Mouse (Mus musculus): ENCODE measurements around the gene Pax5. TPM values are rescaled to one million over a fixed set of nuclear protein-coding genes. Genes with fewer than 3 reads are reported as not detected.

The Pax5 gene
- polyA plus RNA-seq, 1 experiment = 0.19 TPM

DNA sequence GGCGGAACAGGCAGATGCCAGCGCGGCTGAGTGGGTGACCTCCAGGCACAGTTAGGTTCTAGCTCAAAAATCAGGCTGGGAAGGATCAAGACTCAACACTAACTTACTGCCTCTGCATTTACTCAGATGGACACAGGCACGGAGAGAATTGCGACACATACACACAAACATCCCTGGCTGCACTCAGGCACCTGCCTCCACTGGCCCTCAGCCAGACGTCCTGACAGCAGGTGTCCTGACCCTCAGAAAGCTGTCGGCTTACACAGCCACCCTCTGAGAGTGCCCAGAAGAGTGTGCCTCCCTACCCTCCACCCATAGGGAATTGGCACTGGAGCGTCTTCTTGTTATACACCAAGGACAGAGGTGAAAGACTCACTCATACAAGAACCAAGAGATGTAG lies 108.9 kb downstream of the Pax5 start:
- DNase-seq (ENCODE audit: low read depth) = no peak

DNA sequence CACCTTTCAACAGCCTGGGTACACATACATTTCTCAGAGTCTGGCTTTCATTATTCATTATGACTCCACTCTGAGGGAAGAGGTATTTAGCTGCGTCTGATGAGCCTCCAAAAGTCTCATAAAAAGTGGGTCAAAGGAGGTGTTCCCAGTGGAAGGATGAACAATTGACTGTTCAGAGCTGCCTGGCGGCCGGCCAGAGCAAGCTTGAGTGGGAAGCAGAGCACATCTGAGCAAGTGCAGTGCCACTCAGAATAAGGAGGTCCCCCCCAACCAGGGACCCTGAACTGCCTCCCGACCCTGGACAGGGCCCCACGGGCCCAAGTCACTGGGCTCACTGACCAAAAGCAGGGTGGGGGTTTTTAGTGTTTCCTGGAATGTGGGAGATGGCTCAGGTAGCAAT lies 109.4 kb downstream of the Pax5 start:
- no peak for DNase-seq (ENCODE audit: low read depth)

DNA sequence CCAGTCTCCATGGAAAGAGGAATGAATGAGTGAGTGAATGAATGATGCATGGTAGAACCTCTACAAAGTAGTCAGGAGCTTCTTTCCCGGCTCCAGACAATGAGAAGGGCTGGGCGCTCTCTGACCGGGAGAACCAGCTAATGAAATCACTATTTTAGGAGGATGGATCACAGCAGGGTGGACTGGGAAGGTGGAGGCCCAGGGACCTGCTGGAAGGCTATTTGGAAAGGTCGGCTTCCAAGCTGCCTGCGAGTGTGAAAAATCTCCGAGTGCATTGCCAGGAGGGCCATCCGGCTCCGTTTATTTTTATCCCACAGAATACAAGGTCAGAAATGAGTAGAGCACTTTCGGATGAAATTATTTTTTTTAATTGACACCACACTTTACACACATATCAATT lies 112.3 kb downstream of the Pax5 start:
- no peak for DNase-seq (ENCODE audit: low read depth)

DNA sequence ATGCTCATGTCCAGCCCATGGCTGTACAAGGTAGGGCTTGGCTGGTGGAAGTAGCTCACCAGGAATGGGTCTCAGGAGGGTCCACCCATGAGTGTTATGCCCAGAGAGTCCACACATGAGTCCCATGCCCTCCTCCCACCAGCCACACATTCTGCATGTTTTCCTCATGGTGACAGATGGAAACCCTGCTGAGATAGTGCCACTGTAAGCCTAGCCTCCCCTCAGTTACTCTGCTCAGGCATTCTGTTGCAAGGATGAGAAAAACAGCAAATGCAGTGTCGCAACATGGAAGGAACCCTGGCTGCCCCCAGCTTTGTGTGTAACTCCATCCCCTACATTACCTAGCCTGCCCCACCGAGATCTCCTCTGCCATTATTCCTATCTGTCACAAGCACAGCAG lies 117.2 kb downstream of the Pax5 start:
- DNase-seq (ENCODE audit: low read depth) = no peak

DNA sequence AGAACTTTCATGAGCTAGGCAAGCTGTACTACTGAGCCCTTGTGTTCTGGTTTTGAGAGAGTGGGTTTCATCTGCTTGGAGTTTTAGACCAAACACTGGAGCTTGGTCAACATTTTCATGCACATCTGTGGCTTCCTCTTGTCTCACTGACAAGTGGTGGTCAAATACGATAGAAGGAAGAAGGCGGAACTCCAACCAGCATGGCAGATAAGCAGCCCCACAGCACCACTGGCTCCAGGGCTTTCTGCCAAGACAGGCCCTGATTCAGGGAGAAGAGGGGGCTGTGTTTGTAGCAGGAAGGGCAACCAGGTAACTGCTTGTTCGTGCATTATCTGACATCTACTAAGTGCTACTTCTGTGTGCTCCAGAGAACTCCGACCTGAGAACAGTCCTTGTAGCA lies 127.6 kb downstream of the Pax5 start:
- no peak for DNase-seq (ENCODE audit: low read depth)

DNA sequence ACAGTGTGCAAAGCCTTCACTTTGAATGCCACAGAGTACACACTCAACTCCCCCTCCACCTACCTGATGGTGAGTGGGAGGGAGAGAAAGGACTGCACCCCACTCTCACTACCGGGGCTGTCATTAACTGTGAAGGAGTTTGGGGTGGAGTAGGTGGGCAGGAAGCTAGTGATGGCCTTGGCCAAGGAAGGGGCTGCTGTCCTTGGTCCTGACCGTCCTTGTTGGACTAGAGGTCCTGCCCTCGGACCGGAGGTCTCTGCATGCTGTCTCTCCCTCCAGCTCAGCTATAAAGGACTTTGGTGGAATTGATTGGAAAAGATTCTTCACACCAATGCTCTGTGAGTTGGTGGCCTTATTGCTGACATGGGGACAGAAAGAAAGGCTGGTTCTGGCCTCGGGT lies 131.7 kb downstream of the Pax5 start:
- DNase-seq (ENCODE audit: low read depth) = no peak

DNA sequence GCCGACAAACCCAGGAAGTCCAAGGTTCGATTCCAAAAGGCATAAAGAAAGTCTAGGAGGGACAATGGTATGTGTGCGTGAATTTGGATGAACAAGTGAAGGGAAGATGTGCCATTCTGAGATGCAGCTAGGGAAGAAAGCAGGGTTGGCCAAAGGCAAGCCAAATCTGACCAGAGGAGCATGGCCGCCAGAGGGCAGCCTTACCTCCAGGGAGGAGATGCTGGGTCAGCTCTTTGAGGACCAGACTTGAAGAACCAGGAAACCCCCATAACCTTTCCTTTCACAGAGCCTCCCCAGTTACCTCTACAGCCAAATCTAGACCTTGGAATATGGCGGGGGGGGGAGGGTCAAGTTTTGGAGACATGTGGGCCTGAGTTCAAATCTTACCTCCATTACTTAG lies 133.0 kb downstream of the Pax5 start:
- DNase-seq (ENCODE audit: low read depth) = no peak

DNA sequence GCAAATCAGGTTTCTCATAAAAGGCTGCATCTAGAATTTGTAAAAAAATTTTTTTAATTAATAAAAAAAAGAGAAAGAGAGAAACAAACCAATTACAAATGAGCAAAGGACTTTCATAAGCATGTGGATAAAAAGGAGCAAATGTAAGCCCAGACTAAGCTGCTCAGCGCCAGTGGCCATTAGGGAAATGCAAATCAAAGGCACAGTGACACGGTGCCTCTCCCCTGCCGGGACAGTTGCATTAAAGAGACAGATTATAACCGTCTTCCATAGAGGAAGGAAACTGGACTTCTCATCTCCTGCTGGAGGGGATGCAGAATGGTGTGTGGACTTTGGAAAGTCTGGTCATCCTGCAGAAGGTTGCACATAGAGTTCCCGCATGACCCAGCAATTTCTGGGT lies 133.5 kb downstream of the Pax5 start:
- DNase-seq (ENCODE audit: low read depth) = no peak

DNA sequence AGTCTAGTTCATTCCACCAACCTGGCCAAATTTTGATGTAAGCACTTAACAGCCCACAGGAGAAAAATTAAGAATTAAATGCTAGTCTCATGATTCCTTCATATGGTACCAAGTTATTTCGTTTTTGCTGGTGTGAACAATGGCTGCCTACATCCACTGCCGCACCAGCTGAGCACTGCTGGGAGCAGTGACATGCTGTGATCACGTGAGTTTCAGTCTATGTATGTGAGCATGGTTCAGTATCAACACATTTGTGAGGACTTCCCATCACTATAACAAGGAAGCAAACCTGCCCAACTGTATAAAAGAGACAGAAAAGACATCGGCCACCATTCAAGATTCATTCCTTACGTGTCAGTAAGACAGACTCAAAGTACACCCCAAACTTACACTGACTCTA lies 137.3 kb downstream of the Pax5 start:
- no peak for DNase-seq (ENCODE audit: low read depth)

DNA sequence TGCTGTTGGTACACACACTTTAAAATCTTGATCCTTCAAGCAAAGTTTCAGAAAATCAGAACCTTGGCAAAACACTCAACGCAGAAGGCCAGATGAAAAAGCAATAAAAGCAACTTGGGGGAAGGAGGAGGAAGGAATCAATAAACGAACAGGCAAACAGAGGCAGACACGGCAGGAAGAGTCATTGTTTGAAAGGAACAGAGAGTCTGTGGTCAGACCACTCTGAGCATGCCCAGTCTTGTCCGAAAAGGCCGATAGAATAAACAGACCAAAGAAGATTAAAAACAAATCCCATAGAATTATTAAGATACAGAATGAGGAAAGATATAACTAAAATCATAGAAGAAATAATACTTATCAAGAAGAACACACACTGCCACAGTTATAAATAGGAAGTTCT lies 137.9 kb downstream of the Pax5 start:
- DNase-seq (ENCODE audit: low read depth) = no peak

DNA sequence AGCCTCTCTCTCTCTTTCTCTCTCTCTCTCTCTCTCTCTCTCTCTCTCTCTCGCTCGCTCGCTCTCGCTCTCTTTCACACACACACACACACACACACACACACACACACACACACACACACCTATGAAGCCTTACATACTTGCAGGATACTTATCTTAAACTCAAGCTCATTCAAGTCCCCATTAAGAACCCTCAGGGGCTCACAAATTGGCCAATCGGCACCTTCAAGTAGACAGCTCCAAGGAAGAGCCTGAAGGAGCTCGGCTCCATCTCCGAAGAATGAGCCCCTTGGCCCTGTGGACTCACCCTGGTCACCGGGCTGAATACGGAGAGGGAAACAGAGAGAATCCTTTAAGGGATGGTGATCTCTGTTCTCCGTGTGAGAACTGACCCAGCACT lies 141.1 kb downstream of the Pax5 start:
- no peak for DNase-seq (ENCODE audit: low read depth)

DNA sequence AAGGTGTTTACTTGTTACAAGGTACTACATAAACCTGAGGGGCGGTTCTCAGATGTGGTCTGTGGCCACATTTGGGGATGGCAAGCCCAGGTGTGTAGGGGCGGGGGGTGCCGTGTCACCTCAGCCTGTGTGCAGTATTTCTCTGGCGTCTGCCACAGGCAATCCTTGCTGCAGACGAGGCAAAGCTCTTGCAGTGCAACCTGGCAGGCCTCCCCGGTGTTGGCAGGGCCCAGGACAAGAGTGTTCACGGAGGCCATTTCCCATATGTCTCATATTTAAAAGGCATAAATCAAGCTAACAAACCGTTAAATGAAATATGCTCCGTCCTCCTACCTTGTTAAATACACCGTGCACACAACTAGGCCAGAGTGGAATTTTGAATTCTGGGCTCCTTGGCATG lies 141.6 kb downstream of the Pax5 start:
- no peak for DNase-seq (ENCODE audit: low read depth)

DNA sequence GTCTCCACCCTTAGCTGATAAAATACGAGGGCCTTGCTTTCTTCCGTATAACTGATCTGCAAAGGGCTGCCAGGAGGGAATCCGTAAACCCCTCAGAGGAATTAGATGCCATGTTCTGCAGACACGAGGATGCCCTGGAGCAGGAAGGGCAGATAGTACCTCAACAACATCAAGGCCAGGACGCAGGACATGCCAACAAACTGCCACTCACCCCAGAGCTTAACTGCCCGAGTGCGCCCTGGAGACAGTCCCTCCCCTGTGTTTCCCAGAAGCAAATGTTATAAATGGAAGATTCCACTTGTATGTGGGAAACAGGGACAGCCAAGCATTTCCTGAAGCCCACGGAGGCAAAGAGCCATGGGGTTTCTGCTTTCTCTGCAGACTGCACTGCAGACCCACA lies 143.9 kb downstream of the Pax5 start:
- no peak for DNase-seq (ENCODE audit: low read depth)

DNA sequence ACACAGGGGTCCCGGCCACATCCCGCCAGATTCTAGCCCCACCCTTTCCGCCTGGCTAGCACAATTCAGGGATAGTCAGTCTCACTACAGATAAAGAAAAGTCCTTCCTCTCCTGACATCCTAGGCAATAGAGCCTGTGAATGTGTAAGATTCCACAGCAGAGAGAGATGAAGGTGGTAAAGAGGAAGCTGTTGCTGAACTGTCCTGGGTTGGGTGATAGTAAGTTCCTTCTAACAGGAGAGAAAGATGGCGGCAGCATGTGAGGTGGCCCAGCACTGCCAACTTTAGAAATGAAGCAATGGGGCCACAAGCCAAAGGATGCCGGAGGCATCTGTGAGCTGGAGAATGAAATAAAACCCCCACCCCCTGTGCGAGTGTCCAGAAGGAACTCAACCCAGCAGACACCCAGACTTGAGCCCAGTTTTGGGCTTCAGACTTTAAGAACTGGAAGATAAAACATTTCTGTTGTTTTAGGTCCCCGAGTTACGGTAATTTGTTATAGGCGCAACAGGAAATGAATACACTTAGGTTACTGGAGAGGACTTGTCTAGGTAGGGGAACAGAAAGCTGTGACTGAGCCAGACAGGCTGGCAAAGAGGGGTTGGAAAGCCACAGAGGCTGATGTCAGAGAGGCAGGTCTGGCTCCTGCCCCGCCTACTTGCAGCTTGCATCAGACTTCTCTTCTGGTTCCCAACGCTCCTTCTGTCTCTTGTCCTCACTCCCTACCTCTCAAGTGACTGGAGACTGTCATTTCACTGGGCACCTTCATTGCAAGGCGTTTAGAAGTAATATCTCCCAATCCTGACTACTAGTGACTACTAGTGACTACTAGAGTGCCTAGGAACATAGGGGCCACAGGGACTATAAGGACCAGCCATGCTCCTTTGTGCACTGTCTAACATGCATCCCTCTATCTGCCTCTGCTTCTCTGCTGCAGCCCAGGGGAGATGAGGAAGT lies 144.9 kb downstream of the Pax5 start:
- no peak for DNase-seq (ENCODE audit: low read depth)

DNA sequence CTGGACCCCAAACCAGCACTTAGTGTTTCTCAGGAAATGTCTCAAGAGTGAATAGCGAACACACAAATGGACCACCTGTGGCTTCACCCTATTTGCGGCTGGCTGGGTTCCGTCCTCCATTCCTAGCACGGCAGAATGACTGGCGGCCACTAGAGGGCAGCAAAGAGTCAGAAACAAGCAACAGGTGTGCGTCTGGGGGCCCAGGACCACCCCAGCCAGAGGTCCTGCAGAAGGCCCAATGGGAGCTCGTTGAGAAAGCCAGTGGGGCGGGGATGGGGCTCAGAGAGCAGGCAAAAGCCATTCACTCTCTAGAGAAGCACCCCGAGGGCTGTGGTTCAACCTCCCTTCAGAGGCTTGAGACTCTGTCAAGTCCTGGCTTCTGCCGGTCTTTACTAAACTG lies 145.7 kb downstream of the Pax5 start:
- DNase-seq (ENCODE audit: low read depth) = no peak

DNA sequence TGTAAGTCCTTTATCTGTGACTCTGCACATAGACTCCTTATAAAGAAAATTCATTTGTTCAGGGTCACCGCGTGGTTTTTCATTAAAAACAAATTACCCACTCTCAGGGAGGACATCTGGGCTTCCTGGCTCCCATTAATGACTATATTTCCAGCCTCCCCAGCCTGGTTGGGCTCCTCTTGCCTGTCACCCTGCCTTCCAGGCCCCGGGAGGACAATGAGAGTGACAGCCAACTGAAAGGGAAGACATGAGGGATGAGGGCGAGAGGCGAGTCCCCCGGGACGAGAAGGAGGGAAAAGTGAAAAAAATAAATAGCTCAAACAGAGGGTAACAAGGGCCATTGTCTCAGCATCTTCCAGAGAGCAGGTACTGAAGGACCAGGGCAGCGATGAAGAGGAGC lies 149.3 kb downstream of the Pax5 start:
- no peak for DNase-seq (ENCODE audit: low read depth)

DNA sequence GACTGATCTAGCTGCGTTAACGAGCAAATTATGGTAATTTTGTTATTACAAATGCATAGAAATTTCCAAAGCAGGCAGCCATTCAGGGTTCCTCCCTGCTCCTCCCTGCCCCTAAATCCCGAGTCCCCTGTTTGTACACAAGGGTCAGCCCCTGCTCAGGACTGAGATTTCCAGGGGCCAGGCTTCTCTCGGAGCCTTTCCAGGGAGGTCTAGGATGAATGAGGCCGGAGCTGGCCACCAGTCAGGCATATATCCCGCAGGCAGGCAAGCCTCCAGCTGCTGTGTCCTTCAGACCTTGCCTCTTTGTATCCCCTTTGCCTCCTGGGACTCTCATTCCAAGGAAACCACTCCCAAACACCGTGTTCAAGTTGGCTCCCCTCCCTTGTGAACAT lies 151.7 kb downstream of the Pax5 start:
- no peak for DNase-seq (ENCODE audit: low read depth)

DNA sequence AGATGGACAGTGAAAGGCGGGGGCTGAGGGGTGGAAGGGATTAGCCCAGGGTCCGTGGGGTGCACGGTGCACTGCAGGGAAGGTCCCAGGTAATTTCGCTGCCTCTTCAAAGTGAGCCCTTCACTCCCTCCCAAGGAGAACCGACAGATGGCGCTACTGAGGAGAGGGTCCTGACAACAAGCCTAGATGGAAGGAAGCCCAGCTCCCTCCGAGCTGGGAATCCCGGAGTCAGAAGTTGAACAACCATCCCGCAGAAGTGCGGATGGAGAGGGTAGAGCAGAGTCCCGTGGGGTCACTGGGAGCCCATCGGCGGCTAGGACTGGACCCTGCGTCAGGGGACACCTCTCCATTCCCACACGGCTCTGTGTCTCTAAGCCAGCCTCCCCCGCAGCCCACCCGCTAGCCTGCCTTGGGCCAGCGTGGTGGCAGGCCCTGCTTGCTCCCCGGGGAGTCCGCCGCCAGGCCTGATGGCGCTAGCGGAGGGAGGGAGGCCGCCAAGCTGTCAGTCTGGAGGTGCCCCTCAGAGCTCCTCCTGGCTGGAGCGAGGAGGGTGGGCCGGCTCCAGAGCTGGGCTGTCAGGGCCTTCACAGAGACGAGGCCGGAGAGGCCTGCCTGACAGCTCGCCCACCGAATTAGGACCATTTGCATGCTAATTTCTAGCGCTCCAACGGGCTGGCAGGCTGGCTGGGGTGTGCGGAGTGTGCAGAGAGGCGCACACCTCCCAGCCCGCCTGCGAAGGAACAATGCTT lies 152.3 kb downstream of the Pax5 start:
- DNase-seq (ENCODE audit: low read depth) = no peak

DNA sequence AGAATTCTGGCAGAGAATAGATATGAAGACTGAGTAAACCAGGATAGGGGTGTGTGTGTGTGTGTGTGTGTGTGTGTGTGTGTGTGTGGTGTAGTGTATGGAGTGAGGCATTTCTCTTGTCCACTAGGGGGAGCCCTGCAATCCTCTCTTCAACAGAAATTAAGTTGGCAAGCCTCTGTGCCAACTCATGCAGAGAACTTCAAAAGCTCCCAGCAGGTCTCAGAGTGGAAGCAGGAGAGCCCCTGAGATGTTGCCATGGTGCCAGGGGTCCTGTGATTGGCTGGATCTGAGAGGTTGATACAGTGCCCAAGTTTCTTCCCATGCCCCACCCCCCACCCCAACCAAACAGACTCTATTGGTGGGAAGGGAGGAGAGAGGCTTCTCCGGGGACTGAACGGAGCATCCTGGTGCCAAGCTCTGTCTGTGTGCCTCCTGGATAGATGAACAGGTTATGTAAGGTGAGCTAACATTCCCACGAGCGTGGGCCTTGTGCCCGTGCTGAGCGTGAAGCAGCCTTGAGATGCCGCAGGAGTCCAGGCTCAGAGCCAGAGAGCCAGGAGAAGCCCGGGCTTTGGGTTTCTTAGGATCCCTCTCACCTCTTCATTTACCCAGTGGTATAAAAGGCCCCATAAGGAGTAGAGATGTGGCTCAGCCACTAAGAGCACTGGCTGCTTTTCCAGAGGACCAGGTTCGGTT lies 153.6 kb downstream of the Pax5 start:
- no peak for DNase-seq (ENCODE audit: low read depth)

DNA sequence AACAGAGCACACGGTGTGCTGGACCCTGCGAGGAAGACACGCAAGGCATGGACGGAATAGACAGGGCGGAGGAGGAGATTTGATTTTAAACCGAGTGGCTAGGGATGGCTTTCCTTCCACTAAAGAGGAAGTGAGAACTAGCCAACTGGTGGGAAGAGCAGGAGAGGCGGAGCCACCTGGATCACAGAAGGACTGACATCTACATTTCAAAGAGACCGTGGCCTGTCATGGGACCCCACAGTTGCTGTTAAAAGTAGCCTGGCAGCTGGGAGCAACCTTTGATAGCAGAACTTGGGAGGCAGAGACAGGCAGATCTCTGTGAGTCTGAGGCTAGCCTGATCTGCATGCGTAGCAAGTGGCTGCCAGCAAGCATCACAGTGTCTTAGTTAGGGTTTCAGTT lies 154.7 kb downstream of the Pax5 start:
- DNase-seq (ENCODE audit: low read depth) = no peak

DNA sequence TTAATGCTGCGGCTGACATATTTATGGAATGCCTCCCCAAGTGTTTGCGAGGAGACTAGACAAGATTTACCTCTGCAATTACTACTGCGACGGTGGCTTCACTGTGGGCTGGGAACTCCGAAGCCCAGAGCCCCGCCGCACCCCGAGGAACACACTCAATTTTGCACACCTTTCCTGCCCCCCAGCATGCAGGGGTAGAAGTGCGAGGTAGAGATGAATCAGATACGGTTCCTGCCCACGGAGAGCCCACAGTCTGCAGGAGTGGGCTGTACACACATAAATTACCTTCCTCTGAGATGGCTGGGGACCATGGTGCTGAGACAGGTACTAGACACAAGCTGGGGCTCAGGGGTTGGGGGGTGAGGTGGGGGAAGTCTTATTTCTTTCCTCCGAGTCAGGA lies 158.8 kb downstream of the Pax5 start:
- DNase-seq (ENCODE audit: low read depth) = no peak

DNA sequence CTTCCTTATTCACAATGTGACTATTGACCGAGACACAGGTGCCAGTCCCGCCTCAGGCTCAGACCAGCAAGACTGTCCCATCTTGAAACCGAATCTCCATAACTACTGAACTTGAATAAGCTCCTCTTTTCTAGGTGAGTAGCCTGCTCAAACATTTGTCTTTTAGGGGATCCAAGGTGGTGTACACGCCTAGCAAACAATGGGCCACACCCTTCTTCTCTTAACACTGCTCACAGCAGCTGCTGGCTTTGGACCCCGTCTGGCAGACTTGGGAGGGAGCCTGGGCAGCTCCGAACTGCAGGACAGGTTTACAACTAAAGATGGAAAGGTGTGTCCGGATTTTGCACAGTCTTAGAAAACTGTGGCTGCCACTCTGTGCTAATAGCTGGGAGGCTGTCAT lies 161.3 kb downstream of the Pax5 start:
- DNase-seq (ENCODE audit: low read depth) = no peak

DNA sequence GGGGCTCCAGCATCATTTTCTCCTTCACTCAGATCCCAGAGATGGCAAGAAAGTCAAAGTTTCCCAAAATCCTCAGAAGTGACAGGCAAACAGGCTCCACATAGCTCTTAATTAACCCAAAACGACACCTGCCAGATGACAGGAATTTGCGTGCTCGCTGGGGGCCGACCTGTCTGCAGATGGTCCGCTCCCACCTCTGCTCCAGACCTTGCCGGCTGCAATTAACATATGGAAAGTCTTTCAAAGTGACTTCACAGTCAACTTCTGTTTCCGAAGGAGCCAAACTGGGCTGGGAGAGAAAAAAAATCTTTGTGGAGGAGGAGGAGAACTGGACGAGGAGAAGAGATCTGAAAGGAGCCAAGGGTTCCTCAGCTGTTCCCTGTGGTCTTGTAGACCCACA lies 164.6 kb downstream of the Pax5 start:
- no peak for DNase-seq (ENCODE audit: low read depth)
